Mouse (Mus musculus): ENCODE measurements around the gene Btf3.

DNA sequence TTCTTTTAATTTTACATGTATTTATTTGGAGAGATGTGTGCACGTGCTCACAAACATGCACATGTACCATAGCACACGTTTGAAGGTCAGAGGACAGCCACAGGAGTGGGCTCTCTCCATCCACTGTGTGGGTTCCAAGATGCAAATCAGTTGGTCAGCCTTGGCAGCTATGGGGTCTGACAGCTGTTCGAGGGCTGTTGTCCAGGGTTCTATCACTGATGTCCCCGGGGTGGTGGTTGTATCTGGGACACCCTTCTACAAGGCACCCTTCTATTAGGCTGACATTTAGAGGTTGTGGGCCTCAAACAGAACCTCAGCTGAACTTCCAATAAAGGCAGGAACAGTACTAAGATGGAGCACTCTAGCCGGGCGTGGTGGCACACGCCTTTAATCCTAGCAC lies 40.6 kb downstream of the Btf3 start:
- TF ChIP-seq CTCF (IDR thresholded peaks at IDR 0.05; ENCODE audit: control insufficient read depth, insufficient read depth, insufficient read length) (no peak), MAX (IDR thresholded peaks at IDR 0.05) (no peak), CEBPB (IDR thresholded peaks at IDR 0.05; ENCODE audit: low read depth) (no peak), USF1 (IDR thresholded peaks at IDR 0.05; ENCODE audit: low read depth) (no peak)
